Mouse (Mus musculus): ENCODE measurements around the gene Neil1. TPM values are rescaled to one million over a fixed set of nuclear protein-coding genes. Genes with fewer than 3 reads are reported as not detected.
A peak's percentile ranks its signal among the peaks of the same experiment; 100 is the strongest.

Neil1 gene
- polyA plus RNA-seq, 1 experiment from 2014 or later, result 6.2 TPM

DNA sequence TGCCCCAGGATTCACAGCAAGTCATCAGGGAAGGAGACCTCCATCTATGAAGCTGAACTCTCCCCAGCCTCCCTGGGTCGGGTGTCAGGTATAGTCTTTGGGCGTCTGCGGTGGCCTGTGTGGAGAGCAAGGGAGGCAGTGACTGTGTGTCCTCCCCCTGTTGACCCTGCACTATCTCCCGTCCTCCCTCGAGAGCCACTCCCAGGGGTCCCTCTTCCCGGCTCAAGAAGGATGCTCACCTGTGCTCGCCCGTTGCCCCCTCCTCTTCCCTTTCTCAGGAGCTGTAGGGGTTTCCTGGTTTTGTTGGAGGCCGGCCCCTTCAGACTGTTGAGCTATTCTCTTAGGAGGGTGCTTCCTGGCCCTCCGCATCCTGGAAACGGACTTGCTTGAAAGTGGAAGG, 4.9 kb downstream of the Neil1 start:
- Histone ChIP-seq H3K27ac (ENCODE audit: low read length) (no peak overlapping the region), H3K4me1 (ENCODE audit: insufficient read depth, low read depth, low read length) (peaks cover 8% of the 10 kb centered on the region; the same call in 1 of the 2 replicates), H3K27me3 (replicated peaks; ENCODE audit: insufficient read depth, low read length) (no peaks in the 10 kb centered on the region), H3K36me3 (ENCODE audit: insufficient read depth, low read length) (no peaks in the 10 kb centered on the region), H3K9ac (replicated peaks; ENCODE audit: low read depth) (no peak overlapping the region), H3K4me2 (replicated peaks; ENCODE audit: low read depth, low read length) (no peak overlapping the region), H3K4me3 (ENCODE audit: low read depth, low read length) (no peak overlapping the region), H3K9me3 (ENCODE audit: low read length) (no peaks in the 10 kb centered on the region)
- WGBS, result 84% methylated on average over 11 of the region's 11 CpGs
- no peak for TF ChIP-seq CTCF (IDR thresholded peaks at IDR 0.05)
- no peak for TF ChIP-seq EP300 (IDR thresholded peaks at IDR 0.05)
- ATAC-seq (no peak), DNase-seq (ENCODE audit: low spot score) (no peak)

DNA sequence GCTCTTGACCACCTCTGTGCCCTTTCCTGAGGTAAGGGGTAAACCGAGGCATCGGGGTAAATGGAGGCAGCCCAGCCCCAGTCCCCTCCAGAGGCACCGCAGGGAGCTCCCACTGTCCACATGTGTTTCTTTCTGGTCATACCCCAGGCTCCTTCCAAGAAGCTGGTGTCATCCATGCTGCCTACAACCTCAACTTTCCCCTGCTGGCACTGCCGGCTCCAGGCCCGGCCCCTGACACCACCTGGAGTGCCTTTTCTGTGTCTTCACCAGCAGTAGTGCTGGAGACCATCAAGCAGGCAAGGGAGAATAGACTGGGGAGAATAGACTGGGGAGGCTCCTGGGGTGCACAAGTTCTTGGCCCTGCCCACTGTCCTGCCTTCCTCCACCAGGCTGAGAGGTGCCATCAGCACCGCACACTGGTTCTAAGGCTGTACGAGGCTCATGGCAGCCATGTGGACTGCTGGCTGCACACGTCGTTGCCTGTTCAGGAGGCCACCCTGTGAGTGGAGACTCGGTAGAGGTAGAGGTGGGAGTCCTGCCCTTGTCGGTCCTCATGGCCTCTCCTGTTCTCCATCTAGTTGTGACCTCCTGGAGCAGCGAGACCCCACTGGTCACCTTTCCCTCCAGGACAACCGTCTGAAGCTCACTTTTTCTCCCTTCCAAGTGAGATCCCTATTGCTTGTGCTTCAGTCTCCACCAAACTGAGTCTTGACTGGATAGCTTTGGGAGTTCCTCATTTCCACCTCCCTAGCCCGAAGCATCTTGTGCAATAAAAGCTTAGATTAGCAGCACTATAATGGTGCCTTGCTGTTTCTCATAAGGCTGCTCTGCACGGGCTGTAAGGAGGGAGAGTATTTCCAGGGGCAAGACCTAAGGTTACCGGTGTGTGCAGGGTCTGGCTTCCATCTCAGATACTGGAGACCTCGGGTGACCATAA, 6.4 kb downstream of the Neil1 start:
- Histone ChIP-seq H3K4me3 (ENCODE audit: low read depth, low read length) (no peak overlapping the region), H3K27ac (ENCODE audit: low read length) (no peak overlapping the region), H3K4me1 (ENCODE audit: insufficient read depth, low read depth, low read length) (no peaks in the 10 kb centered on the region), H3K36me3 (ENCODE audit: insufficient read depth, low read length) (peaks cover 4% of the 10 kb centered on the region; the same call in 1 of the 2 replicates), H3K9ac (replicated peaks; ENCODE audit: low read depth) (no peak overlapping the region), H3K27me3 (replicated peaks; ENCODE audit: insufficient read depth, low read length) (no peaks in the 10 kb centered on the region), H3K4me2 (replicated peaks; ENCODE audit: low read depth, low read length) (no peak overlapping the region), H3K9me3 (ENCODE audit: low read length) (no peaks in the 10 kb centered on the region)
- ATAC-seq (no peak), DNase-seq (ENCODE audit: low spot score) (no peak)
- WGBS, result 87% methylated on average over 17 of the region's 17 CpGs
- TF ChIP-seq CTCF (IDR thresholded peaks at IDR 0.05), result no peak
- TF ChIP-seq EP300 (IDR thresholded peaks at IDR 0.05), result no peak

DNA sequence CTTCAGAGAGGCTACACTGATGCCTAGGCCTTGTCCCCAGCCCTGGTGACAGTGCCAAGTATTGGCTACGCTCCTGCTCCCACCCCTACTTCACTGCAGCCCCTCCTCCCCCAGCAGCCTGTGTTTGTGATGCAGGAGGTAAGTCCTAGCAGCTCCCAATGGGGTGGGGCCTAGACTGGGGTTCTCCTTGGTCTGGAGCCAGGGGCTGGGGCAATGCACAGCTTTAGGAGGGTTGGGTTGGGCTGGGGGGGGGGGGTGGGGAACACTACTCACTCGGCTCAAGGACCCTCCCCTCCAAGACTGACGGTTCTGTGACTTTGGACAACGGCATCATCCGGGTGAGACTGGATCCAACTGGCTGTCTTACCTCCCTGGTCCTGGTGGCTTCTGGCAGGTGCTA, 8.5 kb downstream of the Neil1 start:
- Histone ChIP-seq H3K9me3 (ENCODE audit: low read length) (no peaks in the 10 kb centered on the region), H3K36me3 (ENCODE audit: insufficient read depth, low read length) (peaks cover 14% of the 10 kb centered on the region; the same call in 1 of the 2 replicates), H3K4me3 (ENCODE audit: low read depth, low read length) (no peak overlapping the region), H3K4me1 (ENCODE audit: insufficient read depth, low read depth, low read length) (no peaks in the 10 kb centered on the region), H3K9ac (replicated peaks; ENCODE audit: low read depth) (no peak overlapping the region), H3K27me3 (replicated peaks; ENCODE audit: insufficient read depth, low read length) (no peaks in the 10 kb centered on the region), H3K27ac (ENCODE audit: low read length) (no peak overlapping the region), H3K4me2 (replicated peaks; ENCODE audit: low read depth, low read length) (no peak overlapping the region)
- TF ChIP-seq CTCF (IDR thresholded peaks at IDR 0.05) (no peak), EP300 (IDR thresholded peaks at IDR 0.05) (no peak)
- WGBS, result 91% methylated on average over 5 of the region's 5 CpGs
- ATAC-seq (0 out of 2 replicates have a peak, but pooled peaks have one; percentile 6), DNase-seq (ENCODE audit: low spot score) (no peak)

DNA sequence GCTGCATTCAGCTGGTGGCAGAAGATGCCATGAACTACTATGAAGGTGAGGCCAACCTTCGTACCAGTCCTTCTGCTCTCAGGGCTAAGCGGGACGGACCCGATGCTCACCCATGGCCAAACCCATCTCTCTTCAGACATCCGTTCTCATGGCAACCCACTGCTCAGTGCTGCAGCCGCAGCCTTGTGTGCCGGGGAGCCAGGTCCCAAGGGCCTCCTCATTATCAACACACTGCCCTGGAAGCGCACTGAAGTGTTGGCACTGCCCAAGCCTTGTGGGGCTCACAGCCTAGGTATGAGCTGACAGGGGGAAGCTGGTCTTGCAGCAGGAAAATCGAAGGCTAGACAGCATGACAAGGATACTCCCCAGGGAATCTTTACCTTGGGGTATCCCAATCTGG, 9.0 kb downstream of the Neil1 start:
- 86% methylated on average over 9 of the region's 9 CpGs for whole genome bisulfite sequencing
- ATAC-seq, result no peak
- no peaks in the 10 kb centered on the region for H3K27me3 ChIP-seq (replicated peaks; ENCODE audit: insufficient read depth, low read length)

DNA sequence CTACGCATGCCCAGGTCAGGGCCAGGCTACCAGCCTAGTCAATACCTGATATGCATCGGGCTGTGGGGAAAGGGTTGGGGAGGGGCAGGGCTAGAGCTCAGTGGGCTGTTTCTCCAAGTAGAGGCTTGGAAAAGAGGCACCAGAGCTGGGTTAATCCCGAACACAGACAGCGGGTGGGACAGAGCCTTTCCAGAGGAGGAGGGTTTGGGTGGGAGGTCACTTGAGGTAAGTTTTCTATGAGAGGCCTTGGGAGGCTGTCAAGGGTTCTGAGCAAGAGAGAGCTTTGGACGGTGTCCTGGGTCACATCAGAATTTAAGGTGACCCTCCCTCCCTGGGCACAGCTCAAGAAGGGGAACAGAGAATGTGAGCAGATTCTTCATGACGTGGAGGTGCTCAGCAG, 9.6 kb downstream of the Neil1 start:
- H3K4me2 ChIP-seq (replicated peaks; ENCODE audit: low read depth, low read length), result no peak overlapping the region
- no peaks in the 10 kb centered on the region for H3K4me1 ChIP-seq (ENCODE audit: insufficient read depth, low read depth, low read length)
- 91% methylated on average over 6 of the region's 6 CpGs for WGBS
- TF ChIP-seq EP300 (IDR thresholded peaks at IDR 0.05) (no peak), CTCF (IDR thresholded peaks at IDR 0.05) (no peak)
- H3K27me3 ChIP-seq (replicated peaks; ENCODE audit: insufficient read depth, low read length), result no peaks in the 10 kb centered on the region
- H3K36me3 ChIP-seq (ENCODE audit: insufficient read depth, low read length), result peaks cover 14% of the 10 kb centered on the region; the same call in 1 of the 2 replicates
- no peak overlapping the region for H3K4me3 ChIP-seq (ENCODE audit: low read depth, low read length)
- no peak for DNase-seq (ENCODE audit: low spot score)
- H3K9ac ChIP-seq (replicated peaks; ENCODE audit: low read depth), result no peak overlapping the region
- H3K27ac ChIP-seq (ENCODE audit: low read length), result no peak overlapping the region
- no peak for ATAC-seq
- H3K9me3 ChIP-seq (ENCODE audit: low read length), result no peaks in the 10 kb centered on the region

More for the DNA sequence above, 9.0 kb downstream of the Neil1 start:
- H3K9ac ChIP-seq (replicated peaks; ENCODE audit: low read depth), result no peak overlapping the region
- H3K4me2 ChIP-seq (replicated peaks; ENCODE audit: low read depth, low read length), result no peak overlapping the region
- no peak for TF ChIP-seq CTCF (IDR thresholded peaks at IDR 0.05)
- no peak for TF ChIP-seq EP300 (IDR thresholded peaks at IDR 0.05)
- H3K36me3 ChIP-seq (ENCODE audit: insufficient read depth, low read length), result peaks cover 14% of the 10 kb centered on the region; the same call in 1 of the 2 replicates
- no peaks in the 10 kb centered on the region for H3K9me3 ChIP-seq (ENCODE audit: low read length)
- H3K4me1 ChIP-seq (ENCODE audit: insufficient read depth, low read depth, low read length), result no peaks in the 10 kb centered on the region
- DNase-seq (ENCODE audit: low spot score), result no peak
- H3K4me3 ChIP-seq (ENCODE audit: low read depth, low read length), result no peak overlapping the region
- H3K27ac ChIP-seq (ENCODE audit: low read length), result no peak overlapping the region

DNA sequence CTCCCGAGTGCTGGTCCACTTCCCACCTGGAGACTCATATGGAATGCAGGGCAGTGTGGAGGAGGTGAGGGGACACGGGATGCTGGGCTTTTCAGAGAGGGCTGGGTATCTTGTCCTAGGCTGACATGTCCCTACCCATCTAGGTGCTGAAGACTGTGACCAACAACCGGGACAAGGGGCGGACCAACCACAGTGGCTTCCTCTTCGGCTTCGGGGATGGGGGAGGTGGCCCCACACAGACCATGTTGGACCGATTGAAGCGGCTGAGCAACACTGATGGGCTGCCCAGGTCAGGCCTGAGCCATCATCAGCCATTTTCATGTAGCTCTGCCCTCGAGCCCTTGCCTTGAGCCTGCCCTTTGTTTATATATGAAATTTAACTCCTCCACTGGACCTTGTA, 10.3 kb downstream of the Neil1 start:
- Histone ChIP-seq H3K9ac (replicated peaks; ENCODE audit: low read depth) (no peak overlapping the region), H3K4me1 (ENCODE audit: insufficient read depth, low read depth, low read length) (no peaks in the 10 kb centered on the region), H3K27me3 (replicated peaks; ENCODE audit: insufficient read depth, low read length) (no peaks in the 10 kb centered on the region), H3K9me3 (ENCODE audit: low read length) (no peaks in the 10 kb centered on the region), H3K36me3 (ENCODE audit: insufficient read depth, low read length) (peaks cover 14% of the 10 kb centered on the region; the same call in 1 of the 2 replicates), H3K27ac (ENCODE audit: low read length) (no peak overlapping the region), H3K4me3 (ENCODE audit: low read depth, low read length) (no peak overlapping the region), H3K4me2 (replicated peaks; ENCODE audit: low read depth, low read length) (no peak overlapping the region)
- ATAC-seq (no peak), DNase-seq (ENCODE audit: low spot score) (no peak)
- TF ChIP-seq CTCF (IDR thresholded peaks at IDR 0.05) (no peak), EP300 (IDR thresholded peaks at IDR 0.05) (no peak)
- 87% methylated on average over 9 of the region's 9 CpGs for WGBS

Measured in lung, postnatal 0 days (tissue).